Mouse (Mus musculus): ENCODE data around the gene Ccl21a.
"Not testable (repeated sequence)": the region's sequence is repeated elsewhere in the genome, so short reads cannot be mapped to it uniquely, and the experiment has no call there.

Gene Ccl21a

DNA sequence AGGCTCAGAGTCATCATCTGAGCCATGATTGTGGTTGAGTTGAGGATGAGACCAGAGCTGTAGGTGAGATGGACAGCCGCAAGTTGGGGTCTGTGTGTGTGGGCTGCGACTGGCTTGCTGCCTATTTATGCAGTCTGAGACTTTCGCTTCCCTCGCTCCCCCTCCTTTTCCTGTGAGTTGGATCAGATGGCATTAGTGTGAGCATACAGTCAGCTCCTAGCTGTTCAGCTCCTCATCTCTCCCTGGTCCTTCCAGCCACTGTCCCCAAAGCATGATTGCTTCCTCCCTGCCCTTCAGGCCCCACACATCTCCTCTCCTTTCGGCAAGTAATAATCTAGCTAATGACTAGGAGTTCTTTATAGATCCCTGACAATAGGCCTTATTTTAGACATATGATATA lies at the start of gene Ccl21a:
Gene Ccl21a (minus strand): TSS at position 101 of the 400 bp plus-strand sequence.
- not testable (repeated sequence) for DNase-seq (ENCODE audit: low spot score)

DNA sequence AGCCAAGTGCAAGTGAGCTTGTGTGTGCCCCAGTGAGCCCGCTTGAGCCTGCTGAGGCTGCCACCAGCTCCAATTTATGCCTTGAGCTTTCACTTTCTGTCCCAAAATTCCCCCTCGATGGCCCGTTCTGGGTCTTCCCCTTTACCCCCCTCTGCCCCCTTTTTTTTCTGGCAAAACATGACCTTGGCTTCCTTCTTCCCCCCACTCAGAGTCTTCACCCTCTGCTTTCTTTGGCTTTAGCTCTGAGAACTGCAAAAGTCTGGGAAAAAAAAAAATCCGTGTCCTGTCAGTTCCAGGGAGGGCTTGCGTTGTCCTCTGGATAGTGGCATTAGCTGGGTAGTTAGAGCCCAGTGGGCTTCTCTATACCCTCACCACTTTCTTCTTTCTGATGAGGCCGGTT lies 17.3 kb downstream of the Ccl21a start, which contains the start of gene Ccl19:
Gene Ccl19 (minus strand): TSS at position 101 of the 400 bp plus-strand sequence.
- DNase-seq (ENCODE audit: low spot score): not testable (repeated sequence)

DNA sequence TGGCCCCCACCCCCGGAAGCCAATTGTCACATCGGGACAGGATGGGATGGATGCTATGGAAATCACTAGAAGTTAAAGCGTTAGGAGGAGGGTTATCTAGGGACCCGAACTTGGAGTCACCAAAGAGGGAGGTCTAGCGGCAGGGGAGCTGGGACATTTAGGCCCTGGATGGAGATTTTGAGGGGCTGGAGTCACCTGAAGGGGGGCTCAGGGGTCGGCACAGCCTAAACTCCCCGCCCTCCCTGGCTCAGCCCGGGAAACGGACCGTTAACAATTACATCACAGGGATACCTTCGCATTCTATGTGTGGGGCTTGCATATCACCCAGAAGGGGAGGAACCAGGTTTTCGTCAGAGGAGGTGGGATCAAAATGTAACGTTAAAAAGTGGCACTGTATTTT lies 38.5 kb downstream of the Ccl21a start, which contains the start of gene 4930578G10Rik:
Gene 4930578G10Rik (plus strand): TSS at position 301 of the 400 bp plus-strand sequence.
- DNase-seq (ENCODE audit: low spot score): not testable (repeated sequence)
